Mouse (Mus musculus) heart, postnatal 14 days (tissue): ENCODE results near the gene Ranbp17. TPM values are rescaled to one million over a fixed set of nuclear protein-coding genes. Genes with fewer than 3 reads are reported as not detected.
A peak's percentile ranks its signal among the peaks of the same experiment; 100 is the strongest.
"Not testable (repeated sequence)": the region's sequence is repeated elsewhere in the genome, so short reads cannot be mapped to it uniquely, and the experiment has no call there.

Source experiments
- DNase-seq, 2 experiments: peaks; one replicate each; pipeline ENCODE4 v3.0.0; 2021 to 2022
- intact Hi-C: fragments of 180-260 bp; cut with DNase I; formaldehyde crosslinking; loops from one replicate; pipeline ENCODE4 v1.15.1; 2025
- long read RNA-seq, 2 experiments: library from polyadenylated mRNA; stranded (forward); transcript quantifications; one replicate each; pipeline ENCODE4 v2.0.0; 2021
- total RNA-seq, 2 experiments: library from RNA; stranded (reverse); gene quantifications; 2 replicates each; pipeline ENCODE4 v1.2.3; 2021

The Ranbp17 gene
- total RNA-seq = 1 to 10 TPM; 1.1 to 1.6 TPM
- long read RNA-seq, experiment 1 = 0 reads
- long read RNA-seq, experiment 2, partial matches to known transcripts = 0 of 1 reads
- long read RNA-seq, experiment 2, other reads (novel, unspliced or antisense) = 1 of 1 reads

DNA sequence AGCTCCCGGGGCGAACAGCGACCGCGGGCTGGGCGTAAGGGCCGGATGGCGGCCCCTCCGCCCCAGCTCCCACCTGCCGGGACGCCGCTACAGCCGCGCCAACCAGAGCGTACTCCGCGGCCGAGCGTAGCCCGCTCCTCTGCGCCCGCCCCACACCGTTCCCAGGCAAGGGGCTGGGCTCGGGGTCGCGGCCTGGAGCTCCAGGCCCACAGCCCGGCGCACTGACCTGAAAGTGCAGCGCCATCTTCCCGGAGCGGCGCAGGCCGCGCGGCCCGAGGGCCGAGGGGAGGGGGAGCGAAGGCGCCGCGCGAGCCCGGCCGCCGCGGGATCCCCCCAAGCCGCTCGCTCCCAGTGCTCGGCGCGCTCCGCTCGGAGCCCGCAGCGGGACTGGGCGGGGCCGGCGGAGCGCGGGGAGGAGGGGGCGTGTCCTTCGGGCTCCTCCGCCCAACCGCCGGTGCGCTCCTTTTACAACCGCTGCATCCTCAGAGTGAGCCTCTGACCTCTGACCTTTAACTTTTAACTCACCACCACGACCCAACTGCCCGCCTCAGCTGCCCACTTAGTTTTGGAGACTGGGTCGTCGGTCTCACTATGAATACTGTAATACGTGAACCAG is at the start of gene Ranbp17:
Ranbp17 (minus strand) TSS at position 371 of the 616 bp plus-strand sequence.
- DNase-seq = peak; percentile 63 to 64
- intact Hi-C loops = no loop called here

DNA sequence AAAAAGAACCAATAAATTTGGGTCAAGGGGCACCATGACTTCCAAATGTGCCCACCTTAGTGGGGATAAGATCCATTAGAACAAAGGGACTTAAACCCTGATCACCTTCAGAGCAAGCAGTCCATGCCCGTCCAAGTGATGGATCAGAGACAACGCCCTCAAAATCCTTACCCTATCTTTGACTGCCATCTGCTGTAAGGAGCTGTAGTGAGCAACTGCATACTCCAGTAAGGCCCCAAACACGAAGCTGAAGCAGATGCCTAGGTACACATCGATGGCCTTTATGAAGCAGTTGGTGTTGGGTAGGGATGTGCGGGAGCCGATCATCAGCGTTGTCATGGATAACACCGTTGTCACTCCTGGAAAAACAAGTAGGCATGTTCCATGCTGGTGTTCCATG is 40.6 kb upstream of the Ranbp17 start:
- intact Hi-C loops = loop anchor here (2.0 kb wide), 1 partner anchor 377 kb away; no protein-coding TSS in a partner anchor
- DNase-seq = no peak

DNA sequence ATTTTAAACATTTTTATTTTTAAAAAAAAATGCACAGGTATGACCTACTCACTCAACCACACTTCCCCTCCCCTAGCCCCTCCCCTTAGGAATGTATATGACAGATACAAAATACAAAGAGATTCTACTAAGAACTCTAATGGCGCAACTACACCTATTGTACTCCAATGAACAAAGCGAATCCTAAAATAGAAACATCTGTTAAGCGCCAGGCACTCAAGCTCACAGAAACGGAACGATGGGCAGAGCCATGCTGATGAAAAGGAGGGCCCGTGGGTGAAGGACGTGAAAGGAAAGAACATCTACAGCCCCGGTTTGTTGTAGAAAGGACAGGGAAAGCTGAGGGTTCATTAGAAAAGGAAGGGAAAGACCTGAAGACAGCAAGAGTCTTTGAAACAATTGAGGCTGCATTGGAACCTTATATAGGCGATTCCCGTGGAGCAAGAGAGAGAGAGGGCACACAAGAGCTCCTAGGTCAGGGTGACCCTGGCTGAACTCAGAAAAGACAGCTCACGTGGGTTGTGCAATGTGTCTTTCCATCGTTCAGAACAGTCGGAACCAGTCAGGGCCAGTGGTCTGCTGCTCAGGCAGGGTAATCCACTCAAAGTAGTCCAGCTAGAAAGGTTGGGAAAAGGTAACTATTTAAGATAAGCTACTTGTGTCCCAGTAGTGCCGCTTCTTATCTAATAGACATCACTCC is 37.5 kb upstream of the Ranbp17 start:
- intact Hi-C loops = no loop called here

DNA sequence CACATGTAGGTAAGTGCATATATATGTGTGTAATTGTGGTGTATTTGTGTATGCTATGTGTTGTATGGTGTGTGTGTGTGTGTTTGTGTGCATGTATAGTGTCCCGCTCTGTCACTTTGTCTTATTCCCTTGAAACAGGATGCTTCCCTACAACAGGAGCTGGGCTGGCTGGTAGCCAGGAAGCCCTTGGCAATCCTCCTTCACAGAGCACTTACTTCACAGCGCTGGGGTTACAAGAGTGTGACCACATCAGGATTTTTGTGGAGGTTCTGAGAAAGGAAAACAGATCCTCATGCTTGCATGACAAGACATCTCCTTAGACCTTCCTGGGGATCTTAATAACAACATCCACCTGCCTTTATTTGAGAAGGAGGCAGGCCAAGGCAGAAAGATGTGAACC is 33.8 kb upstream of the Ranbp17 start:
- DNase-seq = peak; percentile 28 to 50
- intact Hi-C loops = no loop called here

More for the DNA sequence above, 37.5 kb upstream of the Ranbp17 start:
- DNase-seq = no peak

DNA sequence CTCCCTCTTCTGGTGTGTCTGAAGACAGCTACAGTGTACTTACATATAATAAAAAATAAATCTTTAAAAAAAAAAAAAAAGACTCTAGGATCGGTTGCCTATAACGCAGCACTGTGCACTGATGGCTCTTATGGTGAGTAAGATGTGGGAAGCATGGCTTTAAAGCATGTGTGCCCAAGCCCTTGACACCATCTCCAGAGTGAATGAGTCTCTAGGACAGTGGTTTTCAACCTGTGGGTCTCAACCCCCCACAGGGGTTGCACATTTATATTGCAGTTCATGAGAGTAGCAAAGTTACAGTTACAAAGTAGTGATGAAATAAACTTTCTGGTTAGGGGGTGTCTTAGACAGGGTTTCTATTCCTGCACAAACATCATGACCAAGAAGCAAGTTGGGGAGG is 31.4 kb upstream of the Ranbp17 start:
- intact Hi-C loops = no loop called here
- no peak for DNase-seq

DNA sequence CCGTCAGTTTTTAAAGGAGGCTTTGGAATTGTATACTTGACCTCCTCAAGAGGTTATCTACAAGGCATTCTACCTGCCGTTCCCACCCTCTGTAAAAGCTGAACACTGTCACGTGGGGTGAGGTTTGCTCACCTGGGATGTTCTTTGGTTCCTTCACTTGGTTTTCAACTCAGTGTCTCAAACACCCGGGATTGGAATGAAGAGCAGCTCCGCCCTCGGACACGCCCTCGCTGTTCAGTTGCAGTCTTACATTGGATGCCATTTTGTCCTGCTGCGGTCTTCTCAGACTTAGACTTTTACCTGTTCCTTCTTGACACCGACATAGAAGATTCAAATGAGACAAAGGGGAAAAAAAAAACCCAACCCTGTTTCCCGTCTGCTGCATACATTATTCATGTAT is 30.6 kb upstream of the Ranbp17 start:
- intact Hi-C loops = no loop called here
- no peak for DNase-seq

DNA sequence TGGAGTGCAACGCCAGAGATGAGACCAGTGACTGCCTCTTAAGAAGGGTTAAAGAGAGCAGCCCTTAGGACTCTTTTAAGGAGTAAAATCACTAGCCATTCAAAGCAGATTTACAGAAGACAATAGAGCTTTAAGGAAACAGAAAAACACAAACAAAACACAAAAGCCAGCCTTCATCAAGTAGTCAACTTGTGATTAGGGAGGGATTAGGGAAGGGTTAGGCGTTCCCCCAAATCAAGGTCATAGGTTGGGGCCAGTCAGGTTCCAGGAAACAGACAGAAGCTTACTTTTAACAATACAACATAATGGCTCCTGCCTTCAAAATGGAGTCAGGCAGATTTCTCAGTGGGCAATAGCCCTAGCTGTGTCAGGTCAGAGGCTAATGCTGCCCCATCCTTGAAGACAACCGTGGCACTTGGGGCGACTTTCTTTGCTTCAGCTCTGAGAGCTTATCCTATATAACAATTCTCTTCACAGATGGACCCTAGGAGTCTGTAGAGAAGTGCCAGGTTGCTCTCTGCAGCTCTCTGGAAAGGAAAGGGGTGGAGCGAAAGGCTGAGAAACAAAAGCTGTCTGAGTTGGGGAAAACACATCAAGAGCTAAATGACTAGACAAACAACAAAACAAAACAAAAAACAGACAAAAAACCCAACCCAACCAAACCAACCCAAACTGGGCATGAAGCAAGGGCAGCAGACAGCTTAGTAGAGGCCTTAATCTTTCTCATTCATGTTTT is 24.0 kb upstream of the Ranbp17 start:
- intact Hi-C loops = no loop called here
- DNase-seq = no peak

DNA sequence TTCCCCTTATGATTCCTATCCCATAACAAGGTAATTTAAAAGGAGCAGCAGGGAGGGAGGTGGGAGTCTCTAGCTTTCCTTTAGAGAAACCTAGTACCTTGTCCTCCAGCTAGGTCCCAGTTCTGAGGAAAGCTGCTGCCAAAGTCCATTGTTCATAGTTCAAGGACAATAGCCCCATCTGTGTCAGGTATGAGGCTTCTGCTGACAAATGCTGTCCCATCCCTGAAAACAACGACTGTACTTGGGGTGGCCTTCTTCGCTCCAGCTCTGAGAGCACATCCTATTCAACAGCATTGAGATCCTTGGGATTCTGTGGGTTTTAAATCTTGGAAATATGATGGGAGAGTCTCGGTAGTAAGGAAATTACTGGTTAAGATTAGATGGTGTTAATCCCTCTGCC is 23.1 kb upstream of the Ranbp17 start:
- DNase-seq = no peak
- intact Hi-C loops = no loop called here

DNA sequence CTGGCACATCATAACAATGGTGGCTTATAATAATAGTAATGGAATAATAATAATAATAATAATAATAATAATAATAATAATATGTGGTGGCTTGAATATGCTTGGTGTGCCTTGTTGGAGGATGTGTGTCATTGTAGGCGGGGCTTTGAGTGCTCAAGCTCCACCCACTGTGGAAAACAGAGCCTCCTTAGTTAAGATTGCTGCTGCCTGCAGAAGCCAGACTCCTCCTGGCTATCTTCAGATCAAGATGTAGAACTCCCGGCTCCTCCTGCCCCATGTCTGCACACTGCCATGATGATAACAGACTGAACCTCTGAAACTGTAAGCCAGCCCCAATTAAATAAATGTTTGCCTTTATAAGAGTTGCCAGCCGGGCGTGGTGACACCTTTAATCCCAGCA is 21.0 kb upstream of the Ranbp17 start:
- DNase-seq = no peak

DNA sequence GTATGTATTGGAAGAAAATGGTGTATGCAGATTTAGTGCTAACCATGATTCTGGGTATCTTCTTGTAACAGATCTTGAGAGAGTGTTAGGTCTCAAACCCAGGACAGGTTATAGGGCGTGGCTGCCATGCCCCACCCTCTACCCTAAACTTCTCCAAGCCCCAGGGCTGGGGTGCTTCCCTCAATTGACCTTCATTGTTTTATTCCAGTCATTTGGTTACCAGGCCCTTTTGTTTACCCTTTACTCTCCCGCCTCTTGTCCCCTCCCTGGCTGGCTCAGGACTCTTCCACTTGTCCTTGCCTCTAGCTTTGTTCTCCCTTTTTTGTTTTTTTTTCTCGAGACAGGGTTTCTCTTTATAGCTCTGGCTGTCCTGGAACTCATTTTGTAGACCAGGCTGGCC is 20.0 kb upstream of the Ranbp17 start:
- DNase-seq = no peak

More for the DNA sequence above, 21.0 kb upstream of the Ranbp17 start:
- intact Hi-C loops = no loop called here

DNA sequence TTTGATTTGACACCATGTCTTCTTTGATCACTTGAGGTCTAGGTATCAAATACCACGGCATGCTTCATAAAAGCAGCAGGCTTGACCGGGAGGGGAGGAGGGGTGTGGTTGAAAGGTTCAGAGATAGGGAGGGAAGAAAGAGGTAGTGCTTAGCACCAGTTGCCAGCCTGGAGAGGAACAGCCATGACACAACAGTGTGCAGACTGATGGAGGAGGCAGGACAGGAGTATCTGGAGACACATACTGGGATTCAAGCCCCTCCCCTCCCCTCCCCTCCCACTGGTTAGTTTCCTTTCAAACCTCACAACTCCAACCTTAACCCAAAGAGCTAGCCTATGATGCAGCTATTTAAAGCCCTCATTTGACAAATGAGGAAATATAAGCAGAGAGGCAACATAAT is 16.0 kb upstream of the Ranbp17 start:
- no peak for DNase-seq
- intact Hi-C loops = no loop called here

More for the DNA sequence above, 20.0 kb upstream of the Ranbp17 start:
- intact Hi-C loops = no loop called here

DNA sequence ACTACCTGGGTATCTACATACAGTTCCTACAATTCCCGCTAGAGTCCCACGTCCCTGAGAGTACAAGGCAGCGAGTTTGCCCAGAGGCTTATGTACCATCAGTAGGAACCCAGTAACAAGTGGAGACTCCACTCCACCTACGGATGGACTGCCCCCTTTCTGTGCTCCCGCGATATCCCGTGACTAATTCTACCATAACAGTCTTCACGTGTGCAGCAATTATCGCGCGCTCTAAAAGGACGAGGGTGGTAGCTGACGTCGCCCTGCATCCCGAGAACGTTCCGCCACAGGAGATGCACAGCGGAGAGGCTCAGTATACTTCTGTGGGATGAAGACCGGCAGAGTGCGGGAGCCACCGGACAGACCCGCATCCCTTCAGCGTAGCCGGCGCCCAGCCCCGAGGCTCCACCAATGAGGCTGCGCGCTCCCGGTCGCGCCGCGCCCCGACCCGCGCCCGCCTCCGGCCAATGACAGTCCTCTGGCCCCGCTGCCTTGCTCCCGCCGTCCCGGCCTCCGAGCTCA is 631 bp downstream of the Ranbp17 start:
- intact Hi-C loops = no loop called here
- DNase-seq = peak; percentile 65

DNA sequence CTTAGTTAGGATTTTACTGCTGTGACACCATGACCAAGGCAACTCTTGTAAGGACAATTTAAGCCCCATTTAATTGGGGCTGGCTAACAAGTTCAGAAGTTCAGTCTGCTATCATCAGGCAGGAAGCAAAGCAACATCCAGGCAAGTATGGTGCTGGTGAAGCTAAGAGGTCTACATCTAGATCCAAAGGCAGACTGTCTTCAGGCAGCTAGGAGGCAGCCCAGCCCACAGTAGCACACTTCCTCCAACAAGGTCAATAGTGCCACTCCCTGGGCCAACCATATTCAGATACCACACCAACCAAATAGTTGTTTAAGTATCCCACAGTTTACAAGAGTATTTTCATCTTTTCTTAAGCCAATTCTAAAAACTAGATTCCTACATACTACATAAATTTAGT is 4.1 kb downstream of the Ranbp17 start:
- no peak for DNase-seq
- intact Hi-C loops = no loop called here

DNA sequence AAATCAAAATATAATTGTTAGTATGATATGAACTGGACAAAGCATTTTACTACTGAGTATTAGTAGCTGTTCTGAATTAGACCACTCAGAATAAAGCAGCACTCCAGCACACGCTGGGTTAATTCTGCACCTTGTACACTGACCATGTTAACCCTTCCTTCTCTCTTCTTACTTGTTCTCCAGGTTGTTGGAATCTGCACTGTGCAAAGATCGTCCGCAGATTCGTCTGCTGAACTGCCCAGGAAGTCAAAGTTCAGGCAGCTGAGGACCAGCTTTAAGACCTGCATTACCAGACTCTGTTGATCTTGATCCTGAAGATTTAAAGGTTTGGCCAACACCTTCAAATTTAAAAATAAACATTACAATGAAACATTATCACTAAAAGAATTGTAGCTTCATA is 27.8 kb downstream of the Ranbp17 start:
- no peak for DNase-seq
- intact Hi-C loops = no loop called here

DNA sequence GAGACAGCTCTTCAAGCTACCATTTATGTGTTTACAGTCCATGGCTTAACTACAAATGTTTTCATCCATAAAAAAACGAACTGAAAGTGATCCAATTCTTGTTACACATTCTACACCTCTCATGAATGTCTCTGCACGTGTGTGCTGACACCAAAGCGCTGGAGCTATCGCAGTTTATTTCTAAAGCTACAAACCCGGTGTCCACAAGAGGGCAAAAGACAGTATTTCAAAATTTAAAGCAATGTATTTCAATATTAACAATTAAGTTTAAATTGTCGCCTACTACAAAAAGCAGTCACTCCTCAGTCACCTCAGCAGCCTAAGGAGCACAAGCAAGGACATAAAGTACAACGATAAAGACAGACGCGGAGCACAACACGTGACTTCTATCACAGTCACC is 33.1 kb downstream of the Ranbp17 start:
- no peak for DNase-seq
- intact Hi-C loops = no loop called here

DNA sequence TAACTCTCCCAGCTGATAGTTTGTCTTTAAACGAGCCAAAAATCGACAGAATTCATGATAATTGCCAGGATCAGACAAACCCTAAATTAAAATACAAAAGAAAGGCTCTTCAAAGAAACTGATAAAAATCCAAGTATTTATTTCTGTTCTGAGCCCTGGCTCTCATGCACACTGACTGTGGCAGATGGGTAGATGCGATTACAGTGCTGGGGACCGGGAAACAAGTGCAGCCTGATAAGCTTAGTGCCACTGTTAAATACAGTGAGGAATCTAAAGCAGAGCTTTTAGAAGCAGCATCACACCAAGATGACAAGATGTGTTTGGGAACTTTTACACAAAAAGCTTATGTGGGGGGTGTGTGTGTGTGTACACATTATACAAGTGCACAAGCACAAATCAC is 34.3 kb downstream of the Ranbp17 start:
- intact Hi-C loops = no loop called here
- DNase-seq = no peak

DNA sequence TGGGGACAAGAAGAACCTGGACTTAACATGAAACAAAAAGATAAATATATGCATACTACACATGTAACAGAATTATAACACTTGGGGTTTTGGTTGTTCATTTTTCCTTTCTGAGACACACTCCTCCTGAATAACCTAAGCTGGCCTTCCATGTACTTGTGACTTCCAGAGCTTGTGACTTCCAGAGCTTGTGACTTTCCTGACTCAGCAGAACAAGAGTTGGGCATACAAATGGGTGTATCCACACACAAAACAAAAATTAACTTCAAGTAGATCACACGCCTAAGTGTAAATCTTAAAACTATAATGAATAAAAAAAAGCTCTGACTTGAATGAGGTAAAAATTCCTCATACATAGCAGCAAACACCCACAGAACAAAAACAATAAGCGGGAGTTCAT is 36.9 kb downstream of the Ranbp17 start:
- intact Hi-C loops = no loop called here
- DNase-seq = no peak

DNA sequence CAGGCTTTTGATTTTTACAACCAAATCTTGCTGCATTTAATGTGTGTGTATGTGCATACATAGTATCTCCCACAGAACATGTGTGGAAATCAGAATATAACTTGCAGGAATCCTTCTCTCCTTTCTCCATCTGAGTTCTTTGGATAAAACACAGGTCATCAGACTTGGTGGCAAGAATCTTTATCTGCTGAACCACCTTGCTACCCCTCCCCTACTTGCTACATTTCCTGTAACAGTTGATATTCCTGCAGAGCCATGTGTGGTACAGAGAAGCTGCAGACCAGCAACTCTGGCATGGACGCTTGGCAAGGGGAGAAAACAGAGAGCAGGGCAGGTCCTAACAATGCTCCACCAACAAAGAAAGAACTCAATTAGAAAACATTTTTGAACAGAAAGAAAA is 52.4 kb downstream of the Ranbp17 start:
- intact Hi-C loops = no loop called here
- no peak for DNase-seq

DNA sequence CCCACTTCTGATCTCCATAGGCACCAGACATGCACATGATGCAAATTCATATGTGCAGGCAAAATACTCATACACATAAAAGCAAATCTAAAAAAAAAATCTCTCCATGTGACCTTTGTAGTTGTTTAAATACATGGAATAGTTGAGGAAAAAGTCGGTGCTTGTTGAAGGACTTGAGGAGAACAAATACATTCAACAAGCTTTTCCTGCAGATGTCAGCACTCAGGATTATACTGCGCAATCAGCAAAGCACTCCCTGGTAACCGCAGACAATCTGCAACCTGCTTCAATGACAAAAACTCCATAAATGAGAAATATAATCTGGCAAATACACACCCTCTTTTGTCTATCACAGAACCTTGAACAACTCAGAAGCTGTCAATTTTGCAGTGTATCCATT is 59.5 kb downstream of the Ranbp17 start:
- no peak for DNase-seq
- intact Hi-C loops = no loop called here

DNA sequence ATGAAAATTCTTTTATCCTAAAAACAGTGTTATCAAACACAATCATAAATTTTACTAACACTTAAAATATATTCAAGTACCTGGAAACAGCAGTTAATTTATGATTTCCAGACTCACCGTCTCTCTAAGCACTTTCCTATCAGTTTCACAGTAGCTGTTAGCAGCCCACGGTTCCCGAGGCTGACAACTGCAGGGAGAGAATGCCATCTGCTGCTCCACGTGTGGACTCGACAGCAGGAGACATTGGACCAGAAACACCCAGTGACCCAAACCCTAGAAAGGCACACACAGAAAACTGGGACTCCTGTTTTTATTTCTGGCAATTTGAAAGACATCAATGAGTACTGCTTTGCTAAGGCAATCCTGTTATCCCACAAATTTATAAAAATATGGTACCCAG is 79.7 kb downstream of the Ranbp17 start:
- intact Hi-C loops = no loop called here
- DNase-seq = no peak

DNA sequence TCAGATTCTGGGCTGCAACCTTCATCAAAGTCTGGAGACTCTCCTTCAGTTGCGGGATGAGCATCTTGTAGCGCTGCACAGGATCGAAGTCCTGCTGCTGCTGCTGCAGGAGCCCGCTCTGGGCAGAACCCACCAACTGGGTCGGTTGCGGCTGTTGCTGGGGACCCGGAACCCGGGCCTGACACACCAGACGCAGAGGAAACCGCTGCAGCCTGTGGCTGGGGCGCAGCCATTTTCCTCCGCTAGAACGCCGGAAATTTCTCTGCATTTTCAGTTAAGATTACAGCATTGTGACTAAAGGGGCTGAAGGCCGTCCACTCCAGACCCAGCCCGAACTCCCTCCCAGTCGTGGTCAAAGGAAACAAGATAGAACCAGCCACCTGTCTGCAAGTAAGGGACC is 85.3 kb downstream of the Ranbp17 start:
- DNase-seq, intact Hi-C loops: not testable (repeated sequence)
